Mouse (Mus musculus) R1 (cell line): ENCODE results near the gene Cnot10.

ENCODE experiments used
- DNase-seq: peaks from one replicate; pipeline ENCODE4 v3.0.0-alpha.2; 2018; ENCODE audit warnings: low read depth, low spot score

Gene Cnot10

DNA sequence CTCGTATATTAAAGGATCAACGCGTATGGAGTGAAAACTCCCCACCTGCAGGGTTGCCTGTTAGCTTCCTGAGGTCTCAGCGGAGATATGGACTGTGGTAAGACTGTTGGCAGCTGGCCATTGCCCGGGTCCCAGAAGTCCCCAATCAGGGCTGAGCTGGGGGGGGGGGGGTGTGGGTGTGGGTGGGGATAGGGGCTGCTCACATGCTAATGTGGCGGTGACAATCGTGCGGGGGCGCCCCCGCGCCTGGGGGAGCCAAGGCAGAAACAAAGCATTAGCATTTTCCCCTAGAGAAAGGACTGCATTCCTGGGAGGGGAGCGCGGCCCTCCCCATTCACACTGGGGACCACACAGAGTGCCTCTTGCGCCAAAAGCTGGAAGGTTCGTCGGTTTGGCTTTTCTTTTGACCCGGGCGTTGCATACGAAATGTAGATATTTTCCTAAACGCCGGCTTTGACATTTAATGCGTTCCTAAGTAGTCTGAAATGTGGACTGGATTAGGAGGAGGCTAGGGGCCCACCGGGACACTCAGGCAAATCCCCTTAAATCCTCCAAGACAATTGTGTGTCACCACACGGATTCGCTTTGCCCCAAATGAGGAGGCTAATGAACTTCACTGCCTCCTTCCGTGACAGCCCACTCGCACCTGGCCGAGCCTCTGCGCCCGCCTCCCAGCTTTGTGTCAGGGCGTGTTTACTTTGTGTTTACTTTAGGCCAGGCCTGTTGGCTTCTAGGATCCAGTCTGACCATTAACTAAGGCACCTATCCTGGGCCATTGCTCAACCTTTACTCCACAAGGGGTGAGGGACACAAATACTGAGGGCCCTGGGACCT, 55.6 kb downstream of the Cnot10 start:
- DNase-seq: peak; percentile 99

DNA sequence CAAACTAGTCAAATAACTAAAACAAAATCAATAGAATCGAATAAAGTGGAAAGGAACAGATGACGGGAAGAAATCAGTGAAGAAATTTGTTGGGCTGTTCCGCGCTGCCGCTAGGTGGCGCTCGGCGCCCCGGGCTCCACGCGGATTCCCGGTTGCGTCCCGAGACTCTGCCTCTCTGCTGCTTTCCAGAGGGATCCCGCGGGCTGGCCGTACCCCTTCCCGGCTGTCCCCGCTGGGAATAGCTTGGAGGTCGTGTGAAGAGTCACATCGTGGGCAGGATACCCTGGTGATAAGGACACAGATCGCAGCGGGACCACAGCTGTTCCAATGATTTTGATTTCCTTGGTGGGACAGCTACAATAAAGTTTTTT, 56.2 kb downstream of the Cnot10 start:
- no peak for DNase-seq

DNA sequence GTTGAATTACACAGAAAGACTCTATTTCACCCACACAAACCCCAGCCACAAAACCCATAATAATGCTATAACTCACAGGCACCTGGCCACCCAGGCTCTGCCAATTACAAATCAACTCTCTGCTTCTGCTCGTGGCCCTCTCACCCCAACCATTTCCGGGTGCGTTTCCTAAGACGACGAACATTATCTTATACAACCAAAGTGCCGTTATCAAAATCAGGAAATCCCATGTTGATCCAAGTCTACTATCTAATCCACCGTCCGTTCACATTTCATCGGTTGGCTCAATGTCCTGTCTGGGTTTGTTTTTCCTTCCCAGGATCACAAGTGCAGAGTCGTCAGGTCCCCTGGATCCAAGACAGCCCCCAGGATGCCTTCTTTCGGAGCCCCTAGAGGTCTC, 61.3 kb downstream of the Cnot10 start:
- peak; percentile 40 for DNase-seq

DNA sequence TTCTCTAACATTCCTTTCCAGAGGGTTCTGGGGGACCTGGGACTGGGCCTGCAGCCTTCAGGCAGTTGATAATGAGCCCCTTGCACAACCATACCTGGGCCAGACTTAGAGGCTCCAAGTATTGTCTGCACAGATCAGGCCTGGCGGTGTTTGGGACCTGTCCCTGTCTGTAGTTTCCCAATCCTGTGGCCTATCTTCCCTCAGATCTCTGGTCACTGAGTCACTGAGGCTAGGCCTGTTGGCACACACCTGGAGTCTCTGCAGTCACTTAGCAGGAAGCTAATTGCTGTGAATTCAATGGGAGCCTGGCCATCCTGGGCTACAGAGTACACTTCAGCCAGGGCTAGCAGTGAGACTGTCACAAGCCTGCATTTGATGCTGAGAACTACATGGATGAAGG, 64.0 kb downstream of the Cnot10 start:
- no peak for DNase-seq

DNA sequence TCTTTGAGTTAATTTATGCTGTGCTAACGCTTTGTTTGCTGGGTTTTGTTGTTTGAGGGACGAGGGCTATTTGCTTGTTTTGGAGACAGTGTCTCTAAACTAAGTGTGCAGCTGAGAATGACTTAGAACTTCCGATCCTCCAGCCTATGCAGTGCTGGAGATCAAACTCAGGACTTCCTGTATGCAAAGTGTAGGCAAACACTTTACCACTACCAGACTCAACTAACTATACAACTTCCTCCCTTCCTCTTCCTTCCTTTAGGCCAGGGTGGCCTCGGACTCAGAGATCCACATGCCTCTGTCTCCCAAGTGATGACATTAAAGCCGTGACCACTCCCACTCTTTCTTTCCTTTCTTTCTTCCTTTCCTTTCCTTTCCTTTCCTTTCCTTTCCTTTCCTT, 66.5 kb downstream of the Cnot10 start:
- peak; percentile 48 for DNase-seq

DNA sequence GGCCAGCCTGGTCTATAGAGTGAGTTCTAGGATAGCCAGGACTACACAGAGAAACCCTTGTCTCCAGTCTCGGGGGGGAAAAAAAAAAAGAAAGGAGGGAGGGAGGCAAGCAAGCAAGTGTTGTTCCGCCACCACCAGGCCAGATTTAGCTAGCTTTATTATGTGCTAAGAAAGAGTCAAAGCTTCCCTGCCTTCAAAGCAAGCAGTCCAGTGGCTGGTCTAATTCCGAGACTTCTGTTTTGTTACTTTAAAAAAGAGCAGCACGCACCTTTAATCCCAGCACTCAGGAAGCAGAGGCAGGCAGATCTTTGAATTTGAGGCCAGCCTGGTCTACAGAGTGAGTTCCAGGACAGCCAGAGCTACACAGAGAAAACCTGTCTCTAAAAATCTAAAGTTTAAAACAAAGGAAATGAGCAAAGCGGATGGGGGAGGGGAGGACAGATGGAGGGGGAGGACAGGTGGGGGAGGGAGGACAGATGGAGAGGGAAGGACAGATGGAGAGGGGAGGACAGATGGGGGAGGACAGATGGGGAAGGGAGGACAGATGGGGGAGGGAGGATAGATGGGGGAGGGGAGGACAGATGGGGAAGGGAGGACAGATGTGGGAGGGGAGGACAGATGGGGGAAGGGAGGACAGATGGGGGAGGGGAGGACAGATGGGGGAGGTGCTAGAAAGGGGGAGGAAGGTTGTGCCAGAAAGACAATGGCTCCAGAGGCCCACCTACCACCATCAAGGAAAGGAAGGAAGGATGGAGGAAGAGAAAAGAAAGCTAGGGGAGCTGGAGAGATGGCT, 71.1 kb downstream of the Cnot10 start:
- DNase-seq: peak; percentile 91

DNA sequence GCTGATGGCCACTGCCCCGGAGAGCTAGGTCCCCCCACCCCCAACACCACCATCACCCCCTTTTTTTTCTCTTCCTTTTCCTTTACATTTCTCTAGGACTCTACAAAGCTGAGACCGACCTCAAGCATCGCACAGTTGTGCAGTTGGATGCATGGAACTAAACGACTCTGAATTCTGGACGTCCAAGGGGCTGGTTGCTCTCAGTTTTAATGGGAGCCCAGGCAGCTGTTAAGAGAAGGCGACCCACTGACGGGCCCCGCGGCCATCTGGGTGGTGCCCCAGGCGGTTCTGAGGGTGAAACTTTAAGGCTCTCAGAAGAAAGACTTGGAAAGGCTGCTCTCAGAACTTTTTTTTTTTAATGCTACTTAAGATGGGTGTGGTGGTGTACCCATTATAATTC, 75.3 kb downstream of the Cnot10 start:
- peak; percentile 66 for DNase-seq

DNA sequence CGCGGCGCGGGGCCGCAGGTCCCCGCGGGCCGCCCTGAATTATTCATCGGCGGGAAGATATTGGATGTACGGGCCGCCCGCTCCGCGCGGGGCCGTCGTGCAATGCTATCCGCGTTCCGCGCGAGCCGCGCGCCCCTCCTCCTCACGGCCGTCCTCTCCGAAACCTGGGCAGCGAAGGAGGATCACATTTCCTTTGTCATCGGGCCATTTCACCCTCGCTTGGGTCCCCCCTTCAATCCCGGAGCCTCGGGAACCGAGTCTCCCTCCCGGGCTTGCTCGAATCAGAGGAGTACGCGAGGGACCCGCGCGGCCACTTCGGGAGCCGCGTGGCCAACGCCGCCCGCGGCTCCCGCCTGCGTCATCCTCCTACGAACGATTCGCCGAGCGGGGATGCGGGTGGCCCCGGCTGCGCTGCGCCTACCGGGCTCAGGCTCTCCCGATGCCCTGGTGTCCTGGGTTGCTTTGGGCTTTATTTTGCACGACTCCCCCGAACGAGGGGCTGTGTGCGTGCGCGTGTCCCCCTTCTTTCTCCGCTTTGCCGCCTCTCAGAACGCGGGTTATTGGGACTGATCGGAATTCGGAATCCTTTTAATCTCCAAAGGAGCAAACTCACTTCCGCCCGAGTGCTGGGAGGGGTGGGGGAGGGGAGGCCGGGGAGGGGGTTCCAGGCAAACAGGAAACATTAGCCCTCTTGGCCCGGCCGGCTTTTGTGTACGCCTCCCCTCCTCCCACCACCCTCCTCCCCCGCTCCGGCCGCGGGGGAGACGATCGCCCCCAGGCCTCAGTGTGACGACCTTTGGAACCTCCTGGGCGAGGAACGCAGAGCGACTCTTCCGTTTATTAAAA, 76.0 kb downstream of the Cnot10 start, which contains the start of gene Trim71:
Gene Trim71 (minus strand): TSS at position 609 of the 846 bp plus-strand sequence.
- peak; percentile 94 for DNase-seq

DNA sequence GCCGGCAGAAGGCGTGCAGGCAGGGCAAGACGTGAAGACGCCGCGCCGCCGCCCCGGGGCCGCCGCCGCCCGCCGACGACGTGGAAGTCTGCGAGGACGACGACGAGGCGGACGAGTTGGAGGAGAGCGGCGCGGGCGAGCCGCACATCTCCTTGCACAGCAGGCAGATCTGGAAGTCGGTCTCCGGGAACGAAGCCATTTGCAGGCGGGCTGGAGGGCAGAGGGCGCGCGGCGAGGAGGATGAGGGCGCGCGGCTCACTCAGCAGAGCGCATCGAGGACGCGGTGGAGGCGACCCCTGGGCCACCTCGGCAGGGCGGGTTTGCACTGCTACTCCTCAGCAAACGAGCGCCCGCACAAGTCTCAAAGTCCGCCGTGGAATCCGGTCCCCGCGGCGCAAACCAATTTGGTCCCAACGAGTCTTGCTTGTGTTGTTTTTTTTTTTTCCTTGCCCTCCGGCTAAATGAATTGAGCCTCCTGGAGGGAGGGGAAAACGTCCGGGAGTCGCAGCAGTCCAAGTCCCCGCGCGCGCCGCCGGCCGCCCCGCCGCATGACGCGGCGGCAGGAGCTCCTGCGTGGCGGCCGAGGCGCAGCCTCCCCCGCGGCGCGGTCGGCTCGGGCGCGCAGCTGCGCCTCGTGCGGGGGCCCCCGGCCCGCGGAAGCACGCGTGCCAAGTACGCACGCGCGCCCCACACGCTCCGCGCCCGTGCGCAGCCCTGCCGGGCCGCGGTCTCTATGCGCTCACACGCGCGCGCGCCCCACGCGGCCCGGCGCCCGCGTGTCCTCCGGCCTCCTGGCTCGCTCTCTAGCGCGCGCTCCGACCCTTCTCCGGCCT, 76.8 kb downstream of the Cnot10 start:
- peak; percentile 81 for DNase-seq

DNA sequence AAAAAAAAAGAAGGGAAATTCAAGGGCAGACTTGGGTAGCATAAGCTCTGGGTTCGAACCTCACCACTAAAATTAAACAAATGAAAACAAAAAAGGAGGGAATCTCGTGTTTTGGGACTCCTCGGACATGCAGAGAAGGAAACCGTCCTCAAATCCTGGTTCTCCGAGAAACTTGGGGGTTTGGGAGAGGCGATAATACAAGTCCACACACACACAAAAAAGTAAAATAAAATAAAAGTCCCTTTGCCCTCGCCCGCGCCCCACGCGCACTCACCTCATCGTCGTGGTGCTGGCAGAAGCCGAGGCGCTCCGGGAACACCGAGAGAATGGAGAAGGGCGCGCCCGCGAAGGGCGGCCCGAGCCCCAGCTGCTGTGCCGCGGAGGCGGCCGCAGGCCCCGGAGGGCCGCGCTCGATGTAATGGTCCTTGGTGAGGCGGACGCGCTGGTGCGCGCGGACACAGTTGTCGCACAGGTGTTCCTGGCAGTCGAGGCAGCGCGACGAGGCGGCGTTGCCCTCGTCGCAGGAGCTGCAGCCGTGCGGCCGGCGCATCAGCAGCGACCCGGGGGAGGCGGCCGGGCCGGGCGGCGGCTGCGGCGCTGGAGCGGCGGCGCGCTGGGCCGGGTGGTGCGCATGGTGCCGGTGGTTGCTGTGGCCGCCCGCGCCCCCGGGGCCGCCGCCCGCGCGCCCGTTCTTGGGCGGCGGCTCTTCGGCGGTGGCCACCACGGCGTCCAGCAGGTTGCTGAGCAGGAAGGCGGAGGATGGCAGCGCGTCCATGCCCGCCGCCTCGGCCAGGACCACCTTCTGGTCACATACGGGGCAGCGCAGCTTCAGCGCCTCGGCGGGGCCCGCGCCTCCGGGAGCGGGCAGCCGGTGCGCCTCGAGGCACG, 77.7 kb downstream of the Cnot10 start:
- no peak for DNase-seq

DNA sequence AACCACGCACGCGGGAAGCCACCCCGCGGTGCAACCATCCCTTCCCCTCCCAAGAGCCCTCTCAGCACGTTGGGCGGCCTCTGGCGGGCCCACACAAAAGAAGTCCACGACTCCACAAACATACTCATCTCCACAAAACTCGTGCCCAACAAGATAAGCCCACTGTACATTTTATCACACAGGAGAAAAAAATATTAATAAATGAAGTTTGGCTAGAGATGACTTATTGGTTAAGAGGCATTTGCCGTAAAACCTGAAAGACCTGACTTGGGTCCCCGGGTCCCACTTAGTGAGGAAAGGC, 78.4 kb downstream of the Cnot10 start:
- DNase-seq: peak; percentile 61

DNA sequence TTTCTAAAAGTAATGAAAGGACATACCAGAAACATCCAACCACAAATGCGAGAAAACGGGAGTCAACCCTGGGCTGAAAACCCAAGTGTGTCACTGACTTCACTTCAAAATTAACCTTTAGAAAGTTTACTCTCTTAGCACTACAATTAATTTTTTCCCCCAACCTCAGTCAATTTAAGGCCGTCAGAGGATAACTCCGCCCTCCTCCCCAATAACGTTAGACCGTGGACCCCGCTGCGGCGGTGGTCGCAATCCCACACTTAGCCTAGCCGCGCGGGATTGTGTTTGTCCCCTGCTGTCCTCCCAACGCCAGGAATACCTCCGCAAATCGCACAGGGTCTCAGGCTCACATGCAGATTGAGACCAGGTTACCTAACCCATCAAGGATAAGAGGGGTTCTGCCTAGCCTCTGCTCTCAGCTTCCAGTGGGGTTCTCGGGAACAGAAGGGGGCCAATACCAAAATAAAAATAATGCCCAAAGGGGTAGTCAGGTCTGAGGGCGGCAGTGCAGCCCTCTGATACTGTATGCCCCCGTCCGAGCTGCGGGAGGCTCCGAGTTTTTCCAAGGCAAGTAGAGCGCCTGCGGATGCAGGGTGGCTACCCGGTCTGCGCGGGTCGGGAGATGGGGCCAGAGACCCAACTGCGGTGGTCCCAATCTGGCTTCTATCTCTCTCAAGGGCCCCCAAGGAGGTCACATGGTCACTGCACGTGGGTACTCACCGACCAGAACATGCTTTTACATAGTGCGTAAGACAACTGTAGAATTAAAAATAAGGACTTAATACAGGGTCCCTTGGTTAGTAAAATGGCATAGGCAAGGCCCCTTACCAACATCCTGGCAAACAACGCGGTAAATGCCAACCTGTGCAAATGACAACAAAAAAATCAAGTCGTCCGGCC, 79.0 kb downstream of the Cnot10 start:
- no peak for DNase-seq

DNA sequence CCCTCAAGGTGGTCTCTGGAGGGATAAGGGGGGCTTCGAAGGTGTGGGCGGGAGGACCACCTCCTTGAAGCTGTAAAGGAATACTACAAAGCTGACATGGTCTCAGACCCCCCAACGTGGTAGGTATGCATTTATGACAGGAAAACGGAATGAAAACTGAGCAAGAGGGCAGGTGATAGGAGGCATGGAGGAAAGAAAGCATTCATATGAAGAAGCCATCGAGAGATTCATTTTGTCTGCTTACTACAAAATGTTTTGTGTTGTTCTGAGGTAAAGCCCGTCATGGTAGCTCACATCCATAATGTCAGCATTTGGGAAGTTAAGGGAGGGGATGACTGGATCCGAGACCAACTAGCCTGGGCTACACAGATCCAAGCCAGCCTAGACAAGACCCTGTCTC, 79.8 kb downstream of the Cnot10 start:
- no peak for DNase-seq

DNA sequence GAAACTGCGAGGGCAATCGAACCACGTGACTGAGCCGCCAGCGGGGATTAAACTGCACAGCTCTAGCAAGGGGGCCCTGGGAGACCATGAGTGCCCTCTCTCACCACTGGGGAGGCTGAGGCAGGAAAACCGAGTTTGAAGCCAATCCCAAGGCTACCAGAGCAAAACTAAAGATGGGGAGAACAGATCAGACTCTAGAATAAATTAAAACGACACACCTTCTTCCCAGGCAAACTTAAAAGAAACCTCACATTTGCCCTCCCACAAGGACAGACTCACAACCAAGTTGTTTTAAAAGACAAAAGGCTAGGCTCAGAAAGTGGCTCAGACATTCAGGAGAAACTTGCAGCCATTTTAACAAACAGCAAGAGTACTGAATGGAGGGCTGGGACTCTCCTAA, 82.9 kb downstream of the Cnot10 start:
- DNase-seq: peak; percentile 92

DNA sequence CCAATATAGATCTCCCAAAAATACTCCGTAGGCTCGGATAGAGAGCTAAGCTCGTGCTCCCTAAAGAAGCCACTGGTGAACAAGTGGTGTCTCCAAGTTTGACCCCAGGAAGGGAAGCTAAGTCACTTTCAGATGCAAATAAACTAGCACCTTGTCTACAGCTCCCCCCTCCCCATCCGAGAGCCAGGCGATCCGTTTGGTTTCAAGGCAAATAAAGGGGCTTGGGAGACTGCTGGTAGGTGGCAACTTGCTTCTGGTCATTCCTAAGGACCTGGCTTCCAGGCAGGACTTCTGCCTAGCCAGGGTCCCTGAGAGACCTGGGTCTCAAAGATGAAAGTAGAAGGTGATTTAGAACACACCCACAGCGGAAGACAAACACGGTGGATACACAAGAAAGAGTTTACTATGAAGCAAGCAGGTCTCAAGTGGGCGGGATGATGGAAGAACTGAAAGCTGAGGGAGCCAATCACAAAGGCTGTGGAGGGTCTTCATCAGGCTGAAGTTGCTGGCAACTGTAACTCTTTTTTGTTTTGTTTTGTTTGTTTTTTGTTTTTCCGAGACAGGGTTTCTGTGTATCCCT, 83.6 kb downstream of the Cnot10 start:
- DNase-seq: peak; percentile 89

DNA sequence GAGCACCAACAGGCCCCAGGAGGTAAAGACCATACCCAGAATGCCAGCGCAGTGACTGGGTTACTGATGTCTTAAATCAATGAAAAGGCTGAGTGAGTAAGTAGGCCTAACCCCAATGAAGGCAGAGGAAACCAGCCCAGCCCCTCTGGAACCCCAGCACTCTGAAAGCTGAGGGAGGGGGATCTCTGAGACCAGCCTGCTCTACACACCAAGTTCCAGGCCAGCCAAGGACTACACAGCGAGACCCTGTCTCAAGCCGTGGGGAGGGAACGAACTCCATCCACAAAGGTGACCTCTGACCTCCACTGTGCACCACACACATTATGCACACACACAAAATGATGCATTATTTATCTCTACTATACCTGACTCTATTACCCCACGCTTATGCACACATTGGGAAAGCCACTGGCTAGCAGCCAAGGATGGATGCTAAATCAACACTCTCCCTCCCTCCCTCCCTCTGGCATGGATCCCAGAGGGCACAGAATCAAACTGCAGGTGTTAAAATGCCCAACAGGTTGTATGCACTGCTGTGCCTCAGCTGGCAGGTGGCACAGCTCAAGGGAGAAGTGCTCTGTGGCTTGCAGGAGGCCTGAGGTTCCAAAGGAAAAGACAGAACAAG, 85.5 kb downstream of the Cnot10 start:
- no peak for DNase-seq

DNA sequence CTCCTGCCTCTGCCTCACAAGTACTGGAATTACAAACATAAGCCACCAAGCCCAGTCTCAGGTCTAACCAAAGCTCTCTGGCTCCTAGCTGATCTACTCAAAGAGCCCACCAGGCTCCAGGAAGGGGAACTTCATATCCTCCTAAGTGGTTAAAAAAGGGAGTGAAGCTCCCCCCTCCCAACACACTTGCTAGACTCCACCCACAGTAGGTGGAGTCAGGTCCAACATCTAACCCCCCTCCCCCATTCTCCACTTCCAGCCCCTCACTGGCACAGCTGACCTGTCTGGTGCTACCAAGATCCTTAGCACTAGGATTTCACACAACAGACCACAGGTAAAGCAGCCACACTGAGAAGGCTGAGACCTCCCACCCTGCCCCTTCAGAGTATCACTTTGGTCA, 86.2 kb downstream of the Cnot10 start:
- peak; percentile 83 for DNase-seq

DNA sequence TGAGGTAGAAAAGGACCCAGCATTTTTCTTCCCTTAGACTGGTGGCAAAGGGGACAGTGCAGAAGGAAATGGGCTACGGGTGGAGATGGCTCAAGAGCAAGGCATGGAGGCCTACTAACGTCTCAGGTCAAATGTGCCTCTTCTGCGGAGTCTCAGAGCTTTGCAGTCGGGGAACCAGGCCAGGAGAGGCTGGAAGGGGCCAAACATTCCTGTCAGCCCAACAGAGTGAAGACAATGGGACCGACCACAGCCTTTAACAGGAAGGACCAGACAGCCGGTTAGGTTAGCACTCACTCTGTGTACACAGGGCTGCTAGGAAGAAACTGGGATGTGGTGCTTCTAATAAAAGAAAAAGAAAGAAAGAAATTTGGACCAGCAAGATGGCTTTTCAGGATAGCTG, 90.0 kb downstream of the Cnot10 start:
- peak; percentile 47 for DNase-seq
